Mouse (Mus musculus) mouse trophoblast stem cell (cell line): ENCODE results near the gene Rufy2.

Experiments
- in situ Hi-C, 2 experiments: fragments of 300-500 bp; cut with MseI, MboI; formaldehyde crosslinking; loops; 2 replicates in 1 of 2; 3 replicates in 1 of 2; pipeline ENCODE4 v1.15.1; 2025

Gene Rufy2

GRCm38 (mm10) chr10:62980039-62980954 is at the start of gene Rufy2:
Rufy2 (plus strand) TSS chr10:62980223.
- in situ Hi-C loops: no loop called here

GRCm38 (mm10) chr10:62932381-62932780 is 47.6 kb upstream of the Rufy2 start:
- in situ Hi-C loops: no loop called here

DNA sequence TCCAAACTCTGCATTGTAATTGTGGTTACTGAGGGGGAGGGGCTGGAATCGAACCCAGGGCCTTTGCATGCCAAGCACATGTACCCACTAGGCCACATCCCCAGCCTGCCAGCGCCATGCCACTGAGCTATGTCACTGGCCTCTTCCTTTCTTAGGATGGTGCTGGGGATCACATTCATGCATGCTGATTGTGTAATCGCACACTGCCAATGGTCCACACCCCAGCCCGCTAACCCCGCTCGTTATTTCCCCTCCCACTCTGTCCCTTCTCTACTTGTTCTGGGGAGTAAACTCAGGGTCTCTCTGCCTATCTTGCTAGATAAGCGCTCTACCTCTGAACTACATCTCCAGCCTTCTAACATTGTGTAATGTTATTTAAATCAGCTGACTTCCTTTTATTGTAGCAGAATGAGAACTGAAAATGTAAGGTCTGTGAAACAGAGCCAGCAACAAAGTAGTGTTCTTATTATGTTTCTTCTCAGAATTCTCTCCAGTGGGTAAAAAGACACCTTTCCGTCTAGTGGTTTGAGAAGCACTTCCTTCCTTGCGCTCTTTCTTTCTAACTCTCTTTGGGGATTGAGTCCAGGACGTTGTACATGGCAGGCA is 34.9 kb upstream of the Rufy2 start:
- in situ Hi-C loops: no loop called here

GRCm38 (mm10) chr10:62946738-62947471 is 33.1 kb upstream of the Rufy2 start, which contains the start of gene Dna2:
Dna2 (plus strand) TSS chr10:62947026.
- in situ Hi-C loops: no loop called here

DNA sequence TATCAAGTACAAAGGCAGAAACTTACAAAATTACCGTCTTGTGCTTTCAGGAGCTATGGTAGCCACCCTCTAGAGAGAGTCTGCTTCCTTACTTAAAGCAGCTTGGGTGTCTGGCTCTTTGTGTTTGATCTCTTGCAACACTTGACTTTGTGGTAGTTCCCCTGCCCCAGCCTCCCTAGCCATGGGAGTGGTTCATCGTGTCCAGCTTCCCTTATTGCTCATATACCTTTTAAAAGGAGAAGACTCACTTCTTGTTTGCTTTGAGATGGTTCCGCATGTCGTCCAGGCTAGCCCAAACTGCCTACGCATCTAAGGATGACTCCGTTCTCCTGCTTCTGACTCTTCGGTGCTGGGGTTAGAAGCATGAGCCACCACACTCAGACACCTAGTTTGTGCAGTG is 31.5 kb upstream of the Rufy2 start:
- in situ Hi-C loops: no loop called here

- in situ Hi-C loops: no loop called here
Measured at GRCm38 (mm10) chr10:62963956-62964355, 16.1 kb upstream of the Rufy2 start.

GRCm38 (mm10) chr10:62965796-62966195 is 14.2 kb upstream of the Rufy2 start:
- in situ Hi-C loops: no loop called here

DNA sequence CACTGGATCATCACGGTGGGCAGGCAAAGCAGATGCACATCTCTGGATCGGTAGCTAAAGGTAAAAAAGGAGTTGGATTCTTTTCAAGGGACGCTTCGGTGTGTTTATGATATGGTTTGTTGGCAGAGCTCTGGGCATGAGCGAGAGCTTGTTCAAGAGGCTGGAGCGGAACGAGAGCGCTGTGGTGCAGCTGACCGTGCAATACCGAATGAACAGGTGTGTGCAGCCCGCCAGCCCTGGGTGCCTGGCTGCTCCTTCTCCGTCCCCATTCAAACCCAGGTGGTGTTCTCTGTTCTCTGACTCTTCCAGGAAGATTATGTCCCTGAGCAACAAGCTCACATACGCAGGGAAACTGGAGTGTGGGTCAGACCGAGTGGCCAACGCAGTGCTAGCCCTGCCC is 13.7 kb upstream of the Rufy2 start:
- in situ Hi-C loops: no loop called here

DNA sequence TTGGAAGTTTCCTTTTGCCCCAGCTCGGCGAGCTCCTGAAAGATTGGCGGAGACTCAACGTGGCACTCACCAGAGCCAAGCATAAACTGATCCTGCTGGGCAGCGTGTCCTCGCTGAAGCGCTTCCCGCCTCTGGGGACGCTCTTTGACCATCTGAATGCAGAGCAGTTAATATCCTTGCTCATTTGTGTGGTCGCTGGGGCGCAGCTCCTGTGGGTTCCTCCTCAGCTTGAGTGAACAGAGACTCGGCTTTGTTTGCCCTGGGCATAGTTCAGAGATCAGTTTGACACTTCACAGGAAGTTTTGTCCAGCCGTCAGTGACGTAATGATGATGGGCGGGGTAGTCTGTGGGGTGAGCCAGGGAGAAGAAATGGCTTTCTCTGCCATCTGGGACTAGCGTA is 8.2 kb upstream of the Rufy2 start:
- in situ Hi-C loops: no loop called here

DNA sequence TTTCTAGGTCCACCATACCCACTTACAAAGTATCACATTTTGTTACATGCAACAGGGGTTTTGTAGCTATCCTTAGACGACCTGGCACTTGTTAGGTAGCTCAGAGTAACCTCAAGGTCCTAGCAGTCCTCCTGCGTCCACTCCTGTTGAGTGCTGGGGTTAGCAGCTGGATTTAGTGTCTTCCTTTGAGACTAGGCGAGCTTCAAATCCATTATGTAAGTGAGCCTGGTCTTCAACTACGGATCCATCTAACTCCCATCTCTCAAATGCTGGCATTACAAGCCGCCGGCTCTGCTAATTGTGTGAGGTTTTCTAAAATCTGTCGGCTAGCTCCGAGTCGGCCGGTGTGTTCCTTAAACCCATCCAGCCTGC is 370 bp upstream of the Rufy2 start:
- in situ Hi-C loops: no loop called here

GRCm38 (mm10) chr10:62984072-62984471 is 4.0 kb downstream of the Rufy2 start:
- in situ Hi-C loops: no loop called here

DNA sequence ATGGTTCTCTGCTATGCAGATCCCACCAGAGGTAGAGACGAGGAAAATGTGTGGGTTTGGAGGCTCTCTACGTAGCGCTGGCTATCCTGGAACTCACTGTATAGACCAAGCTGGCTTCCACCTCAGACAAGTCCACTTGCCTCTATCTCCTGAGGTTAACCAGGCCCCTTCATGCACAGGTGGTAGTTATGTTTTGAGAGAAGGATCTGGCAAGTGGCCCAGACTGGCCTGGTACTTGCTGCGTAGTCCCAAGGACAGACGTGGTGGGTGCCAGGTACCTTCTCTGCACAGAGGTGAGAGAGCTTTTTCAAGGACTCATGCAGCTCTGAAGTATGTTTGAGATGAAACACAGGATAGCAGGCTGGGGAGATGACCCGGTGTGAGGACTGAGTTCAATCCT is 4.5 kb downstream of the Rufy2 start:
- in situ Hi-C loops: no loop called here

DNA sequence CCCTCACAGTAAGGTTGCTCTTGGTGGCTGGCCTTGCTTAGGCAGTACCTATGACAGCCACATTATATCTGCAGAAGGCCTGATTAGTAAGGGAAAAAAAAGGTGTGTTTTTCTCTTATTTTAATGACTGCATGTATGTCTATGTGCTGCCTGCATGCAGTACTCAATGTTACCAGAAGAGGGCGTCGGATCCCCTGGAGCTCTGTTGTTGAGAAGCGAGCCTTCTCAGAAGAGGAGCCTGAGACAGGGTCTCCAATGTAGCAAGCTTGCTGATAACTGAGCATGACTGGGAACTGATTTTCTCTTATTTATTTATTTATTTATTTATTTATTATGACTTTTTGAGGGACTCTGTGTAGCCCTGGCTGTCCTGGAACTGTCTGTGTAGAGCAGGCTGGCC is 7.3 kb downstream of the Rufy2 start:
- in situ Hi-C loops: no loop called here

- in situ Hi-C loops: no loop called here
Measured at GRCm38 (mm10) chr10:62990636-62991035, 10.6 kb downstream of the Rufy2 start.

GRCm38 (mm10) chr10:62993991-62994390 is 14.0 kb downstream of the Rufy2 start:
- in situ Hi-C loops: no loop called here

- in situ Hi-C loops: no loop called here
Measured at GRCm38 (mm10) chr10:63000584-63000983, 20.6 kb downstream of the Rufy2 start.

DNA sequence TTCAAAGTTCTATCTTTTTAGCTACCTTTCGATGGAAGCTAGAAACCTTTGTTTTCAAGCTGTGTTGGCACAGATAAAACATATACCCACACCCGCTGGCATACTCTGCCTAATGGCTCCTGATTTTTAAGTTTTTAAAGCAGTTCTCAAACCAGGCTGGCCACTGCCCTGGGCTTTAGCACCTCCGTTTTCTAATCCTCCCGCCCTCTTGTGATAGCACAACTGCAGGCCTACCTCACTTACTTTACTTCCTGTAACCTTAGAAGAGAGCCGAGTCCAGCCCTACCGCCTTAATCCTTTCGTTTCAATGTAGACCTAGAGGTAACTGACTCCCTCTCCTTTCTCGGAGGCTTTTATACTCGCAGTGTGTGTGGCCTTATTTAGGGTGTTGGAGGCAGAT is 23.2 kb downstream of the Rufy2 start:
- in situ Hi-C loops: no loop called here

DNA sequence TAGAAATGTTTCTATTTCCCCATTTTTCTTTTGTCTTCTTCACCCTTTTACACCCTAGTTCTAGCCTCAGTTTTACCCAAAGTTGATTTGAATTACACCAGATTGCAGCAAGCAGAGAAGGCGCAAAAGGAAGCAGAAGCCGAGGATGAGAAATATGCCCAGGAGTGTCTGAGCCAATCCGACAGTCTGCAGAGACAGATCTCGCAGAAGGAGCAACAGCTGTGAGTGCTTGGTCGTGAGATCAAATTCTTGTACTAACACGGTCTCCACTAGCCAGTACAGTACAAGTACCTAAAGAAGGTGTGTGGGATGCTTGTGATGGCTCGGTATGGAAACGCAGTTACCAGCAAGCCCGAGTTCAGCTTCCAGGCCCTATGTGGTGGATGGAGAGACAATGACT is 24.5 kb downstream of the Rufy2 start:
- in situ Hi-C loops: no loop called here

DNA sequence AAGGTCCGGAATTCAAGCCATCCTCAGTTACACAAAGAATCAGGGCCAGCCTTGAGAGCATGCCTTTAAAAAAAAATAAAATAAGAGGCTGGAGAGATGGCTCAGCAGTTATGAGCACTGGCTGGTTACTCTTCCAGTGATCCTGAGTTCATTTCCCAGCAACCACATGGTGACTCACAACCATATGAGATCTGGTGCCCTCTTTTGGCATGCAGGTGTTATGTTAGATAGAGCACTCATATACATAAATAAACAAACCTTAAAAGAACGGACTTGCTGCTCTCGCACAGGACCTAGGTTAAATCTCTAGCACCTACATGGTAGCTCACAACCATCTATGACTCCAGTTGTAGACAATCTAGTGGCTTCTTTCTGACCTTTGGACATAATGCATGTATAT is 28.2 kb downstream of the Rufy2 start:
- in situ Hi-C loops: no loop called here

DNA sequence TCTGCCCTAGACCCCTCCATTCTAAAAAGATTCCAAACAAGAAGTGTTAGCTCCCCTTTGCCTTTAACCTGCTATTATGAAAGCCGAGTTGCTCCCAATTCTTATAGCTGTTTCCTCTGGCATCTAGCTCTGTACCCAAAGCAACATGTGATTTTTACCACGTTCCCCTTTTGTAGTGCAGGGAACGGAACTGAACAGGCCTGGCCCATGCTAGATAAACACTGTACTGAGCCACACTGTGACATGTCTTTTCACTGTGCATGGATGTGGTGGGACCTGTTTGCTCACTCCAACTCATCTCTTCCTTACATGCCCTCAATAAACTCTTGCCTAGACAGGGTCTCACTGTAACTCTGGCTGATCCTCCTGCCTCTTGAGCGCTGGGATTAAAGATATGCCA is 30.2 kb downstream of the Rufy2 start:
- in situ Hi-C loops: no loop called here

DNA sequence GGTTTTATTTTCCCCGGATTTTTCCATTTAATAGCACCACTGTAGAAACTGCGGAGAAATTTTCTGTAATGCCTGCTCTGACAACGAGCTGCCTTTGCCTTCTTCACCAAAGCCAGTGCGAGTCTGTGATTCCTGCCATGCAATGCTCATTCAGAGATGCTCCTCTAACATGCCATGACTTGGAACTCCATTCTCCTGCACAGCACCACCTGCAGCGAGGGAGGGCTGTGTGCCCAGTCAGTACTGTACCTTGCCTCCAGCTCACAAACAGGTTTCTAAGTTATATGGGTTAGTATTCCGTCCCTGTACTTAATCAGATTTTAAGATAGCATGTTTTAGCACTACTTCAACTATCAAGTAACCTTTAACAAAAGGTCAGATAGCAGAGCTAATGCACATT is 31.5 kb downstream of the Rufy2 start:
- in situ Hi-C loops: no loop called here

DNA sequence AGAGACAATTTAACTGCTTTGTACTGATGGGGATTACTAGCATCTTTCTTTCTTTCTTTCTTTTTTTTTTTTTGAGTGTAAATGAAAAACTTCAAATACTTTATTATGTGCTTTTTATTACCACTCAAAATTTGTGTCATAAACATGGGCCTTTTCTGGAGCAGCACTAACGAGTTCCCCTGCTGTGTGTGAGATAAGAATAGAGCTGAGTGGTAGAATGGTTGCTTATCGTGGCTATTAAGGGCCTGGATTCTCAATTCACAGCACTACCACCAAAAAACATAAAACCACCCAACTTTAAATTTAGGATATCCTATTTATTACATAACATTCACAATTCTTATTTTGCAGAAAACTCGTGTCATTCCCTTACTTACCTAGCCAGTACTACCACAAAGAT is 33.5 kb downstream of the Rufy2 start:
- in situ Hi-C loops: no loop called here

DNA sequence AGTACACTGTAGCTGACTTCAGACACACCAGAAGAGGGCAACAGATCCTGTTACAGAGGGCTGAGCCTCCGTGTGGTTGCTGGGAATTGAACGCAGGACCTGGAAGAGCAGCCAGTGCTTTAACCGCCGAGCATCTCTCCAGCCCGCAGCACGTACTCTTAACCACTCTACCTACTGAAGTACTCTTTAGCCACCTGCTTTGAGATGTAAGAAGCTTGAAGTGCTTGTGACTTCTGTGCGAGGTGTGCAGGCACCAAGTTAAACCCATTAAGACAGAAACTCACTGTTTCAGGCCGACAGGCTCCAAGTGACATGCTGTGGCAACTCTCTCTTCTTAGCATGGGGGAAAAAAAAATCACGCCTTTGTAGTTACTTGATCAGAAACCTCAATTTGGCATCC is 34.1 kb downstream of the Rufy2 start:
- in situ Hi-C loops: no loop called here
